20 mouse cellular contexts compared by ENCODE assay signal in genomic region chr2:115402246-115402645, GRCm38 (mm10).
"Had no signal": no experiment of that assay in that cellular context is flagged by ENCODE, and none has a peak within 500 bp of the region (broad histone marks: within the 10 kb centered on the region; RNA-seq: fewer than 3 reads in every experiment).

No protein-coding gene starts in this region.

- H3K4me3 ChIP-seq: intestine, embryonic 15.5 days; layer of hippocampus, adult 2 months; limb, embryonic 10.5 days; limb, embryonic 13.5 days; liver, embryonic 12.5 days; liver, embryonic 15.5 days; lung, embryonic 15.5 days; megakaryocyte, embryonic 14.5 days; midbrain, embryonic 12.5 days; myocyte; neural tube, embryonic 13.5 days had no signal

- ATAC-seq: intestine, embryonic 15.5 days; liver, embryonic 12.5 days; midbrain, embryonic 16.5 days had no signal

- H3K27ac ChIP-seq: intestine, embryonic 15.5 days; layer of hippocampus, adult 2 months; limb, embryonic 10.5 days; limb, embryonic 13.5 days; liver, embryonic 12.5 days; liver, embryonic 15.5 days; lung, embryonic 15.5 days; midbrain, embryonic 12.5 days; neural tube, embryonic 13.5 days had no signal

- DNase-seq: kidney, postnatal 25 days; layer of hippocampus, adult 9-11 months; liver; lung, adult 18-20 months; lung, postnatal 10 days; lung, postnatal 36 days; thymus, adult 18-20 months; thymus, postnatal 36 days had no signal

- H3K4me2 ChIP-seq: intestine, embryonic 15.5 days; limb, embryonic 13.5 days; liver, embryonic 12.5 days; liver, embryonic 15.5 days; lung, embryonic 15.5 days; midbrain, embryonic 12.5 days; neural tube, embryonic 13.5 days had no signal

- H3K36me3 ChIP-seq: intestine, embryonic 15.5 days; limb, embryonic 10.5 days; limb, embryonic 13.5 days; liver, embryonic 12.5 days; liver, embryonic 15.5 days; lung, embryonic 15.5 days; midbrain, embryonic 12.5 days; neural tube, embryonic 13.5 days had no signal

- H3K9ac ChIP-seq: intestine, embryonic 15.5 days; limb, embryonic 13.5 days; liver, embryonic 12.5 days; liver, embryonic 15.5 days; lung, embryonic 15.5 days; midbrain, embryonic 12.5 days; neural tube, embryonic 13.5 days had no signal

- H3K27me3 ChIP-seq: intestine, embryonic 15.5 days; liver, embryonic 12.5 days; liver, embryonic 15.5 days; lung, embryonic 15.5 days; megakaryocyte, embryonic 14.5 days; midbrain, embryonic 12.5 days had no signal

- H3K9me3 ChIP-seq: intestine, embryonic 15.5 days; limb, embryonic 10.5 days; limb, embryonic 13.5 days; liver, embryonic 12.5 days; liver, embryonic 15.5 days; lung, embryonic 15.5 days; megakaryocyte, embryonic 14.5 days; midbrain, embryonic 12.5 days; neural tube, embryonic 13.5 days had no signal

- H3K4me1 ChIP-seq: intestine, embryonic 15.5 days; limb, embryonic 10.5 days; limb, embryonic 13.5 days; liver, embryonic 12.5 days; liver, embryonic 15.5 days; lung, embryonic 15.5 days; megakaryocyte, embryonic 14.5 days; midbrain, embryonic 12.5 days; neural tube, embryonic 13.5 days had no signal
